In the genomic region with DNA sequence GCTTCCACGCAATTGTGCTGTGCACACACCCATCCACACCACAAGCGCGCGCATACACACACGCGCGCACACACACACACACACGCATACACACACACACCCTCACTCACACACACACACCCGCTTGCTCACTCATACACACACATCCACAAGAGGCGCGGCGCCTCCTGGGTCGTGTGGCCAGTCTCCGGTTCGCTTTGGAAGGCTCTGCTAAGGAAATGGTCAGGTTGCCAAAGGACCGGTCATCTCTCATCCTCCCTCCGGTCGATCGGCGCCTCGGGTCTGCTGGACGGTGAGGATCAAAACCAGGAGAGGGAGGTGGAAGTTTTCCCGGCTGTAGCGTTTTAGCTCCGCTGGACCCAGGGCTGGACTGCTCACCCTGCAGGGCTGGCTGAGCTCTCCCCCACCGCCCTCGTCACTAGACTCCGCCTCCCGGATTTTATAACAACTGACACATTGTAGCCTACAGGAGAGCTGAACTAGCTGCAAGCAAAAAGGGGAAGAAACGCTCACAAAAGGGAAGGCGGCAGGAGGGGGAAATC, we compare ENCODE assay signal across 8 mouse cellular contexts. TPM values are rescaled to one million over a fixed set of nuclear protein-coding genes. Genes with fewer than 3 reads are reported as not detected.
DNase-seq lines count a peak whose midpoint lies in the region; ATAC-seq lines count a peak whose summit lies in the region.

Gene Srgap3 (minus strand): TSS at position 372 of the 542 bp plus-strand sequence.

- H3K4me1 ChIP-seq in hindbrain, embryonic 12.5 days = peaks cover 50% of the 10 kb centered on the region

- H3K9ac ChIP-seq in hindbrain, embryonic 12.5 days = peak within 1 kb of the TSS; percentile 93

- peak; percentile 95 for DNase-seq in Muller cell, postnatal 12 days (ENCODE audit: inconsistent ontology term)
- peak; percentile 88 for DNase-seq in cerebellum, adult 8-10 months
- peak; percentile 82 to 84 for DNase-seq in frontal cortex, postnatal 10 days (ENCODE audit: low spot score in 2 of 2)
- DNase-seq in layer of hippocampus, postnatal 14 days (ENCODE audit: low spot score in 2 of 2) = peak; percentile 82 to 94
- DNase-seq in lung, postnatal 10 days = peak; percentile 89
- peak; percentile 76 for DNase-seq in ovary, postnatal 36 days (ENCODE audit: low spot score)
- DNase-seq in thymus, postnatal 25 days = peak; percentile 50

- H3K27me3 ChIP-seq in hindbrain, embryonic 12.5 days = no peaks in the 10 kb centered on the region

- ATAC-seq in hindbrain, embryonic 12.5 days (ENCODE audit: low FRiP score) = peak; percentile 93

- peak within 1 kb of the TSS; percentile 55 for H3K4me2 ChIP-seq in hindbrain, embryonic 12.5 days (replicated peaks)

- no peaks in the 10 kb centered on the region for H3K9me3 ChIP-seq in hindbrain, embryonic 12.5 days (replicated peaks)

- peaks cover 11% of the 10 kb centered on the region; the same call in 1 of the 2 replicates for H3K36me3 ChIP-seq in hindbrain, embryonic 12.5 days

- H3K4me3 ChIP-seq in hindbrain, embryonic 12.5 days = peak within 1 kb of the TSS; percentile 51

- H3K27ac ChIP-seq in hindbrain, embryonic 12.5 days = peak within 1 kb of the TSS; percentile 94

- WGBS in hindbrain, embryonic 12.5 days = under 1% methylated on average over 31 of the region's 31 CpGs

RNA-seq across cellular contexts. Expression of gene Srgap3, which starts in this region (rescaled TPM):
- 44.8 and 48.9 TPM in 2 replicates for polyA plus RNA-seq in hindbrain, embryonic 12.5 days (2016; fragmentation: Nextera tagmentation; extraction: Ambion mirVana)
- total RNA-seq in layer of hippocampus, postnatal 14 days (2021) = 100 to 1,000 TPM; 254 to 257 TPM

Comparison
In these comparisons a context has a peak if more than half of its experiments do, and no peak if none do; other contexts are left out.
1. Peak in every context shown above with its lines: DNase-seq, ATAC-seq, H3K4me3 ChIP-seq and H3K27ac ChIP-seq.